Mouse (Mus musculus) heart, adult 11 months (tissue): ENCODE measurements around the gene Txn1.

Experiments used
- DNase-seq: peaks from one replicate; pipeline ENCODE4 v3.0.0; 2022

Gene Txn1

GRCm38 (mm10) chr4:57895140-57895539 lies 61.1 kb downstream of the Txn1 start:
- peak; percentile 79 for DNase-seq
